Mouse (Mus musculus) spleen, postnatal 4 days (tissue): ENCODE measurements around the gene Tmem259.
A peak's percentile ranks its signal among the peaks of the same experiment; 100 is the strongest.

Experiments used
- DNase-seq, 2 experiments: peaks; one replicate each; pipeline ENCODE4 v3.0.0; 2022; ENCODE audit warnings: low spot score in 2 of 2

The Tmem259 gene

DNA sequence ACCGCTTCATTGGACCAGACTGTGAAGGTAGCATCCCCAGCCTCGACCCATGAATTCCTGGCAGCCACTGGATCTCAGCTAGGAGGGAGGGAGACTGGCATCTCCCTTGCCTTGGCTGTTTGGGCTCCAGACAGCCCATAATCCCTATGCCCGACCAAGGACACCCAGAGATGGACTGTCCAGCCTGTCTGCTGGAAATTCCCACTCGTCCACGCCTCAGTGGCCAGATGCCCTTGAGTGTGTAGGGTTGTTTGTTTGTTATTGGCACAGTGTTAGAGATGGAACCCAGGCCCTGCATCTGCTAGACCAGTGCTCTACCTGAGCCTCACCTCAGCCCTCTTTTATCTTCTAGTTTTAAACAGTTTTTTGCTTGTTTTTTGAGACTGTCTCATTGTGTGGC is 18.8 kb downstream of the Tmem259 start:
- DNase-seq = no peak

DNA sequence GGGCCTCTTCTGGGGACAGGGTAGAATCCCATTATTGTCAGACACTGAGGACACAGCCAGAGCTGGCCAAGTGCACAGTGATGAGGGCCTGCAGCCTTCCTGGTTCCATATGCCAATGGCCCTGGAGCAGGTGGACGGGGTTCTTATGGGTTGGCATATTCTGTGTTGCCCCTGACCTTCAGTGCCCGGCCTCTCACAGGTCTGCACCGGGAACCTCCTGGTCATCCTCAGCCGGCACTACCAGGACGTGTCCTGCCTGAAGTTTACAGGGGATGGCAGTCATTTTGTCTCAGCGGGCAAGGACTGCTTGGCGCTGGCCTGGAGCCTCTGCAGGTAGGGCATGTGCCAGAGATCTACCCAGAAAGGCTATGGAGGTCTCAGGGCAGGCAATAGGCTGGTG is 19.4 kb downstream of the Tmem259 start:
- no peak for DNase-seq

DNA sequence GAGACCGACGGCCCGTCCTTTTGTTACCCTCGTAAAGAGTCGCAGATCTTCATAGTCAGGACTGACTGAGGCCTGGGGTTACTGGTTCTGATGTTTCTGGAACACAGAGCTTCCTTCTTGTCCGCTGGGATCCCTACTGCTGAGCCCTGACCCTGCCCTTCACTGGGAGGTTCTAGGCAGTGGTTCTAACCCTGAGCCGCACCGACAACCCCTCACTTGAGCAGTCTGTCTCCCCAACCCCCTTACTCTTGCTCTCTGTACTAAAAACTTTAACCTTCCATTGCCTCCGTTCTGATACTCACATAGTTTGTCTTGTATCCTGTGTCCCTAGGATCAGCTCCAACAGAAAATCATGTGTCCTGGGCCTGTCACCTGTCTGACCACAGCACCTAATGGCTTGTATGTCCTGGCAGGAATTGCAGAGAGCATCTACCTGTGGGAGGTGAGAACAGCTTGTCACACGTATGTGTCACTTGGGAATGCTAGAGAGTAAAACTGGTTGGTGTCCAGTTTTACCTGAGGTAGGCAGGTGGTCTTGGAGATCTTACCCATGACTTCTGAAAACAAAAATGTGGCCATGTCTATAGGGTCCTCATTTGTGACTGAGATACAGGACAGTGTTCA is 23.3 kb downstream of the Tmem259 start:
- no peak for DNase-seq

DNA sequence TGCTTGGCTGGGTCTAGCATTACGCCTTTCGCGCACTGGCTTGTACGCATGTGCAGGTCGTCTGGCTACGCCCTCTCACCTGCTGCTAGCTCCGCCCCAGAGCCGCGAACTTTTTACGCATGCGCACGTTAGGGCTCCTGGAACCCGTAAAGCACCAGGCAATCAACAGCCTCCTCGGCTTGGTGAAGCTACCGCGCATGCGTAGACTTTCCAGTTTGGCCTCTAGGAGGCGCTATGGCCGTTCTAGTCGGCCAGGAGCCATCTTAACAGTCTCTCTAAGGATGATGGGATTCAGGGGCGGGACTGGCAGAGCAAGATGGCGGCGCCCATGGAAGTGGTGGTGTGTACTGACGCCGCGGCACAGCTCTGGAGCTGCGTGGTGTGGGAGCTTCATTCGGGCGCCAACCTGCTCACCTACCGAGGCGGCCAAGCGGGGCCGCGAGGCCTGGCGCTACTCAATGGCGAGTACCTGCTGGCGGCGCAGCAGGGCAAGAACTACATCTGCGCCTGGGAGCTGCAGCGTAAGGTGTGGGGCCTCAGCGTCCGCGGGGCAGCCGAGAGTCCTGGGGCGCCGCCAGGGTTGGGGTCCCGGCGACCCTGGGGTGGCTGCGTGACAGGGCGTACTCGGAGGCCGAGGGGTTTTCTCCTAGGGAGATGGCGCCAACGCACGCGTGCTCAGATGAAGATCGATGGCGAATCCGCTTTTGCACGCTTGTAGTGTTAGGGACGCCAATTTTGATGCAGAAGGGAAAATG is 24.1 kb downstream of the Tmem259 start, which contains the start of gene Wdr18:
Gene Wdr18 (plus strand): TSS at position 306 of the 755 bp plus-strand sequence.
- peak; percentile 100 for DNase-seq

DNA sequence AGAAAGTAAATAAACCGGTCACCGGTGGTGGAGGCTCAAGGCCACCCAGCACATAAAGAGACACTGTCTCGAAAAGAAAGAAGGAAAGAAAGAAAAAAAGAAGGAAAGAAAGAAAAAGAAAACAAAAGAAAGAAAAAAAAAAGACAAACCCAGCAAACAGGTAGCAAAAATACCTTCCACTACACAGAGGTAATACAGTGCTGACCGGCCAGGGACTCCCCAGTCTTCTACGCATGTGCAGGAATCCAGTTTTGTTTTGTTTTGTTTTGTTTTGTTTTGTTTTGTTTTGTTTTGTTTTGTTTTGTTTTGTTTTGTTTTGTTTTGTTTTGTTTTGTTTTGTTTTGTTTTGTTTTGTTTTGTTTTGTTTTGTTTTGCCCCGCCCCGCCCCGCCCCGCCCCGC is 24.7 kb downstream of the Tmem259 start:
- peak in 1 of 2 experiments; percentile 51 for DNase-seq

DNA sequence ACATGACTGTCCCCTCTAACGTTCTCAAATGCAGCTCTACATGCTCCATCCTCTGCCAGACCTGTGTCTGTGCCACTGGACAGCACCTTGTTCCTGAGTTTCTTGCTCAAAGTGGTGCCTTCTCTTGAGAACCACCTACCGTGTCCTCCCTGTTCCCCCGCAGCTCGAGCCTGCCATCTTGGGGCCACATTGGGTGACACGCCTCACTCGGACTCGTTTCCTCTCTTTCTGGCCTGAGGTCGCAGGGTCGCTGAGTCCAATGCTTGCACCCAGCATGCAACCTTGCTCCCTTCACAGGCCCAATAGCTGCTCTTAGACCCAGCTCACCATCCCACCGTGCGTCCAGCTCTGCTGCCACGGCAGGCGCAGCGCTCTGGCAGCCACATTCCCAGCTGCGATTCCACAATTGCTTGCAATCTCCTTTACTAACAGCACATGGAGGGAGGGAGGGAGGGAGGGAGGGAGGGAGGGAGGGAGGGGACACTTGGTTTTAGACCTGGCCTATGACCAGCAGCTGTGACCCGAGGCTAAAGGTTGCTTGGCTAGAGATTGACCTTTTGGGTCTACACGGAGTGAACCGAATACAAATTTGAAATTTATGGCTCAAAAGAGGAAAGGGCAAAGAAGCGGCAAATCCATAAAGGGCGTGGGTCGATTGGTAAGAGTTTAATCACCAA is 25.9 kb downstream of the Tmem259 start:
- peak; percentile 86 to 94 for DNase-seq

DNA sequence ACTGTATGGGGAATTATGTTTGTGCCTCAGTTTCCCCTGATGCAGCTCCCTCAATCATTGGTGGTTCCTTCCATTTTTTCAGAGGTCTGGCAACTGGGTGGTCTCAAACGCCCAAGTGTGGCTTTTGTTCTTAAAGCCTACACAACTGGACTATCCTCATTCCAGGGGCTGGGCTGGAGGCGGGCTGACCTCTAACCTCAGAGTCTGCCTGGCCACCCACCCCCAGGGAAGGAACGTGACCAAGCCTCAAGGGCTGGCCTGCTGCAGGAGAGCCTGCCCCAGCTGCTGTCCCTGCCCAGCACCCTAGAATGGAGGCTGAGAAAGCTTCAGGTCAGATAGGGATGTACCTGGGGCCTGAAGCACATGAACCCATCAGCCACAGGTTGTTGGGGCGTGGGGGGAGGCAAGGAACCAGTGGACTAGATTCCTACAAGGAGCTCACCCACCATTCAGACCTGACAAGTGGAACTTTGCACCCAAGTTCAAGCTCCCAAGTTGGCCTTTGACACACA is 27.4 kb downstream of the Tmem259 start:
- no peak for DNase-seq

DNA sequence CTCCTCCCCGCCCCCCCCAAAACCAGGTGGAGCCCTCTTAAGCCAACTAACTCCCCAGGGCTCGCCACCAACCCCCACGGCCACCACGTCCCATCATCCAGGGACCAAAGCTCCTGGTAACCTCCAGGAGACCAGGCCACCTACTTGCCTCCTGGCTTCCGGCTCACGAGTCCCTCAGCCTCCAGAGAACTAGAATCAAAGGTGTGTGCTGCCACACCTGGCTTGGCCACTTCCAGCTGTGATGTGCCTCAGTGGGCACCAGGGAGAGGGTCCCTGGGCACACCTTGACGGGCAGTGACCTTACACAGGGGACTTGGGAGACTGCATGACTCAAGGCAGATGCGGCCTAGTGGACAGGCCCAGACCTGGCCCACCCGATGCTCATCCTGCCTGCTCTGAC is 28.4 kb downstream of the Tmem259 start:
- DNase-seq = no peak

DNA sequence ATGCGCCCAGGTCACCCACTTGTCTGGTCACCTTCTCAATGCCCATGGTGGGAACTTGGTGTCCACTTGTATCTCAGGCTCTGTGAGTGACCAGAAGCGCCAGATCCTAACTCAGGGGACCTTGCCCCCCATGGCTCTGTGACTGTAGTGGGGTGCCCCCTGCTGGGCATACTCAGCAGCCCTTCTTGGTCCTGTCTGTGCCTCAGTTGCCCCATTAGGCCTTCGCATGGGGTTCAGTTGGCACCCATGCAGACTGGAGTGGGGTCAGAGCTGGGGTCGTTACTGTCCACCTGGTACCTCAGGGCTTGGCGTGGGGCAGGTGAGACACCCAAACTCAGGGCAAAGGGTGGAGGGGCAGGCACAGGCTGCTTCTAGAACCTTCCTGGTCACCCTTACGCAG is 30.2 kb downstream of the Tmem259 start:
- no peak for DNase-seq

DNA sequence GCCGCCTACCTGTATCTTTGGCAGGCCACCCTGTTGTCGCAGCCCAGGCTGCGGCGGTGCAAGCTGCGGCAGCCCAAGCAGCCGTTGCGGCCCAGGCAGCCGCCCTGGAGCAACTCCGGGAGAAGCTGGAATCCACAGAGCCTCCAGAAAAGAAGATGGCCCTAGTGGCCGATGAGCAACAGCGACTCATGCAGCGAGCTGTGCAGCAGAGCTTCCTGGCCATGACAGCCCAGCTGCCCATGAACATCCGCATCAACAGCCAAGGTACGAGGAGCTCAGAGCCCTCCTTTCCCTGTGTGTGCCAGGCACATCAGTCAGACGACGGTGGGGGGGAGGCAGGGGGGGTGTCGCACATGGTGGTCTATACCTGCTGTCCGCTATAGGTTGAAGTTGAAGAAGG is 33.5 kb downstream of the Tmem259 start:
- DNase-seq = no peak

DNA sequence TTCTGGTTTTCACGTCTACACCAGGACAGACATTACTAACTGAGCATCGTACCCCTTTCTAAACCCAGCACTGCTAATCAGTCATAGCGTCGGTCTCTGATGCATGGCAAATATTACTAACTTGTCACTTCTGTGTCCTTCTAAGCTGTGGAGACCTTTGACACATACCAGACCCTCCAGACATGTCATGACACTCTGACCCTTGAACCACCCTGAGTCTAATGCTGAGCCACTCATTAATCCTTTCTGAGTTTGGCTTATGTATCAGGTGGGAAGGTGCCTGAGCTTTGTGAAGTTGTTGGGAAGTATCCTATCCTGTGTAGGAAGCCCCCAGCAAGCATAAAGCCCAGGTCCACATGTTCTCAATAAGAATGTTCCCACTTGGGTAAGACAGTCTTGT is 34.3 kb downstream of the Tmem259 start:
- no peak for DNase-seq

DNA sequence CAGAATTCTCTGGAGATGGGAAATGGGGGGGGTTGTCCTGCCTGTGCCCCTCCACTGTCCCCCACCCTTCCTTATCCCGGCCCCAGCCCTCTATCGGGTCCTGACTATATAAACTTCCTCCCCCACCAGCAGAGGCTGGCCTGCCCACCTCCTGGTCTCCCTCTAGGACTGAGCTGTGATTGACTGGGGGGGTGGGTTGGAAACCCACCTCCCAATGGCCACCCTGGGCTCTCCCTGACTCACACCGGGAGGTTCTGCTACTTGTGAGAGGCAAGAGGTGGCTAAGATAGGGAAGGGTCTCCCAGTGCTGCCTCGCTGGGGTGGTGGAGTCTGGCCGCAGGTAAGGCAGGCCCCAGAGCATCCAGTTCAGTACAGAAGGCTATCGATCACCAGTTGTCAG is 36.6 kb downstream of the Tmem259 start:
- DNase-seq = no peak

DNA sequence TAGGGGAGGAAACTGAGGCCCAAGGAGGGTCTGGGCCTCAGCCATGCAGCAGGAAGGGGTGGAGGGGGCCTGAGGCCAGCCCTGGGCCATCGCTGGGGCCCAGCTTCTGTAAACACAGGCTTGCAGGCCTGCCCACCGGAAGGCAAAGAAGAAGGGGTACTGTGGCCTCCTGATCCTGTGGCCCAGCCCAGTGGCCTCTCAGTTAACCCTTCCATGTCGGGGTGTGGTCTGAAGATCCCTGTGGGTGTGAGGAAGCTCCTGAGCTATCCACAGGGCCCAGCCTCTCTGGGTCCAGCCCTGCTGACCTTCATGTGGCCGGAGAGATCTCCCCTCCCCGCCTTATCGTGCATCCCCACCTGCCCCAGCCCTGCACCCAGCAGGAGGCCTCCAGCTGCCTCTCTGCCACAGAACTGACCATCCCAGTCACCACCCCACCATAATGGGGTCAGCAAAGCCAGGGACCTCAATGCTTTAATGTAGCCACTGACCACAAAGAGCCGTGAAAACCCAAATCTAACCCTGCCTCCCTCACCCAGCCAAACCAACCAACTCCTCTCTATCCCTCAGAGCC is 37.3 kb downstream of the Tmem259 start:
- DNase-seq = peak in 1 of 2 experiments; percentile 73

DNA sequence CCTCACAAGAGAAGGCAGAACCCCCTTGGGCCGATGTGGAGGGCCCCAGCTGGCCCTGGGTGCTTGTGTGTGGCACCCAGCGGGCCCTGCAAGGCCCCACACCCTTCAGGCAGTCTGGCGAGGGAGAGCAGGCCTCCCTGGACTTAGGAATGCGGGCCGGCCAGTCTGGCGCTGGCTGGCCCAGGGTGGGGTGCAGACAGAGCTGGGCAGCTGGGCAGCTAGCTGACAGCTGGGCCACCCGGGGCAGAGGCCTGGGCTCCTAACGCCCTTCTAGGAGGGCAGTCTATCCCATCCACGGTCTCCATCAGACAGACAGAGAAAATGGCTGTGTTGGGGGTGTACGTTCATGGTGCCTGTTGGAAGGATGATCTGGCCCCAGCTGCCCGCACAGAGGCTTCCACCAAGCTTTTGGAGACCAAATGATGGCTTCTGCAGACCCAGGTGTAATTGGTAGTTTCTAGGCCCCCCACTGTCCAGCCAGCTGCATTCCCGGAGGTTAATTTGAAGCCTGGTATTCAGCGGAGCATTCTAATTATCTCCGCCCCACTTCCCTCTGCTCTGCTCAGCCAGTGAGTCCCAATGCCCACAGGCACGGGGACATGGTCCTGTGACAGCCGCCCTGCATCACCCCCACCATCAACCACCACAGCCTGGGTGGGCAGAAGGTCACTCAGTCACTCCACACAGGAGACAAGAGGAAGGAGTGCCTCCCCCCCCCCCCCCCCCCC is 38.5 kb downstream of the Tmem259 start:
- DNase-seq = no peak

DNA sequence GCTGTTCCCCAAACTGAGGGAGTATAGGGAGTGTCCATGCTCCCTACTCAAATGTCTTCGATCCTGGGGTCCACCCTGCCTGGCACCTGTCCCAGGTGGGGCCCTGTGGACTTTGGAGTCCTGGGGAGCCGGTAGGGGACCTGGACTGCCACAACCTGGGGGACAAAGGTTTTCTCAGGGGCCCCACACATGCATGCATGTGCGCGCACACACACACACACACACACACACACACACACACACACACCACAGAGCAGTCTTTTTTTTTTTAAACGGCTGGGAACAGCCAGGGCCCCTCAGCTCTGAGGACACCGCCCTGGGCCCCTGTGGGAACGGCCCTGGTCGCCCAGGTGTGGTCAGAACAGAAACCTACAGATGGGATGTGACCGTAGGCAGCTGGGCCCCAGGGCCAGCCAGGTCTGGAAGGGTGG is 40.6 kb downstream of the Tmem259 start:
- no peak for DNase-seq

DNA sequence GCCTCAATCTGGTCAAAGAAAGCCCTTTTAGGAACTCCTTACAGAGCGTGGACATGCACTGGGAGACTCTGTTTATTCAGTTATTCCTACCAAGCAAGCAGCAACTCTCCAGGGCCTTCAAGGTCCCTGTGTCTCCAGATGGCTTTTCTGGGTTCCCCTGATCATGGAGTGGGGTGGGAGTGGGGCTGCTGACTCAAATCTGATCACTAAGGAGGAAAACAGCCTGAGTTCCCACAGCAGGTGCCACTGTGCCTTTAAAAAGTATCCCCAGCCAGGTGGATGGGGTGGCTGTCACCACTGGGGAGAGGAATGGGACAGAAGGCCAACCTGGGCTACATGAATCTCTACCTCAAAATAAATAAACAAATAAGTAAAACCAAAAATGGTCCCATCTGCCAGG is 41.1 kb downstream of the Tmem259 start:
- DNase-seq = no peak

DNA sequence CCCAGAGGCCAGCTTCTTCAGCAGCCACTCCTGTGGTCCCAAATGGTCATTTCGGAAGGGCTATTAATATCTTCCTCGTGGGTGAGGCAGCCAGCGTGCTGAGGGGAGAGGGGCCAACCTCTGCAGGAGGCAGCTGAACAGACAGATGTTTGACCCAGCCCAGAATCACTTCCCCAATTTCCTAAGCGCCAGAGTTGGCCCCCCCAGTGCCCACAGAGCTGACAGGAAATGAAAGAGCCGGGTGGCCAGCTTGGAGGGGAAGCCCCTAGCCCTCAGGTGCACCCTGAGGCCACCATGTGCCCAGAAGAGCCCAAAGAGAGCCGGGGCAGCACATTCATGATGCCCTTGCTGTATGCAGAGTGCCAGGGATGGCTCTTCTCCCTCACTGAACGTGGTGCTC is 43.4 kb downstream of the Tmem259 start:
- peak in 1 of 2 experiments; percentile 76 for DNase-seq

DNA sequence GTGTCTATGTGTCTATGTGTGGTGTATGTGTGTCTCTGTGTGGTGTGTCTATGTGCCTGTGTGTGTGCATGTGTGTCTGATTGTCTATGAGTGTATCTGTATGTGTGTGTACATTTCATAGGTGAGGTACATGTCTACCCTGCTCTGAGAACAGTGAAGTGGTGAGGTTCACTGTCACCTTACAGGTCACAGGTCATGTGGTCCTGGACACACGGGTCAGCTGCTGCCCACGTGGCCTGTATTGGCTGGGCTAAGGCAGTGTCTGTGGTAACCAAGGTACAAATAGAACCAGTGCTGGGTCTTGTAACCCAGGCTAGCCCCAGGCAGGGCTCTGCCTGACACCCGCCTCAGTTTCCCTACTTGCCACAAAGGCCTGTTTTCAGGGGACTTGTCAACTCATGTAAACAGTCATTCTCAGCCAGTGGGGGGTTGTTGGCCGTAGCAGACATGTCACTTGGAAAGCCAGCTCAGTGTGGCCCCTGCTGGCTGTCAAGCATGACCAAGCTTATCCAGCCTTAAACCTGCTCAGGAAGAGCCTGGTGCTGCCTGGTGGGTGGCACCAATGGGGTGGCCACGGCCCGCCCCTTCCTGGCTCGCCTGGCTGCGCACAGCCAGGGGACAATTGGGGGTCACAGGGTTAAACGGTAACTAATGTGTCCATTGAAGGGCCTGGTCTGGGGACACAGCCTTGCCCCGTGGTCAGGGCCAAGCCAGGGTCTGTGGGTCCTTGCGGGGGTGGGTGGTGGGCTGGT is 46.2 kb downstream of the Tmem259 start:
- no peak for DNase-seq

DNA sequence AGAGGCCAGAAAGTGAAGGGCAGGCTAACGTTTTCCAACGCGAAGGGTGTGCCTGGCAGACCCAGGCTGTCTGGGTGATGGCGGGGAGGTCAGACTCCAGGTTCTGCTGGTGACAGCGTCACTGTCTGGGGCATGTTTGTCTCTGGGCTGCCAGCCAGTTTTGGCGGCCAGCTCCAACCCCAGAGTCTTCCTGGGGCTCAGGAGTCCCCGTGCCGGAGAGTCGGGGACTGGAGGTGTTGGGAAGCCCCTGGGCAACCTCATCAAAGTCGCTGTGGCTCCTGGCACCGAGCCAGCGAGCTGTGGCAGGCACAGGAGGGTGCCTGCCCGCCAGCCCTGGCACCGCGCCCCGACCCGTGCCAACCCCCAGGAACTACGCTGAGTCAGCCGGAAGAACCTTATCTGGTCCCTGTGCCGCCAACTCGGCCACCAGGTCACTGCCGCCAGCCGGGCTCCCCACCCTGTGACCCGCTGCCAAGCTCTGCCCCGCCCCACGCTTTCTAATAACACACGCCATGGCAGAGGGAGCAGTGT is 47.2 kb downstream of the Tmem259 start:
- DNase-seq = peak; percentile 89 to 93

DNA sequence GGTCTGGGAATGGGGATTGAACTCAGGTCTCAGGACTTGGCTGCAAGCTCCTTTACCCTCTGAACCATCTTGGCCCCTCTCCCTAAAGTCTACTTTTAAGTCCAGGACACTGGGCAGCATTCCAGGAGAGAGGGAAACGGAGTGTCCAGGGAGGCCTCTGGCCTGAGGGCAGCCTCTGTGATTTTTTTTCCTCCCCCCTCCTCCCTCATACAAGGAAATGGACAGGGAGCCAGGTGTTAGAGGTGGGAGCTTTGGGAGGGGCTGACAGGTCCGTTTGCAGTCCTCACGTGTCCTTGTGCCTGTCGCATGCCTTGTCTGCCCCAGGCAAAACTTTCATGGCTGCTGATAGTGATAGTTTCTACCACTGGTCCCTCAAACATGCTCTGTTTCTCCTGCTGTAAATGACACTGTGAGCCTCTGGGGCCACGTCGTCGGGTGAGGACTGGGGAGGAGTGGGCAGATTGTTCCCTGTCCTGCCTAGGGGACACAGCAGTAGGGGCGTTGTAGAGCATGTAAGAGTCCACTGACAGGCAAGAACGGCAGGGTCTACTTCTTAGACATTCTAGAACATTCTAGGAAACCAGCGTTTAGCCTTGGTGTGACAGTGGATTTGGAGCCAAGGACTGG is 47.7 kb downstream of the Tmem259 start:
- no peak for DNase-seq
